Mouse (Mus musculus): ENCODE results near the gene Dazap2.

DNA sequence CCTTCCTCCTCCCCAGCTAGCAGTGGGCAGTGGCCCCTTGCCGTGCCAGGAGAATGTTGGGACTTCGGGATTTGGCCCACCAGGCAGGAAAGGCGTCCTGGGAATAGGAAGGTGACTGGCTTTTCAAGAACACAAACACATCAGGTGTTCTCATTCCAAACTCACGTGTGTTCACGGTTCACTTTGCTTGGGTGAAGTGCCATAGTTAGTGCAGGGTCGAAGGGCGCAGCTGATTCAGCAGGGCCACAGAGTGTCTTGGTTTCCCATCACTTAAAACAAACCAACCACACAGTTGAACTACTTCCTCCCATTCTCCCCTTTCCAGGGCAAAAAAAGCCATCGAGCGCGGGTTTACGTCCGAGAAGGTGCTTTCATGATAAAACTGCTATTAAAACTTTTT is 39.8 kb upstream of the Dazap2 start:
- TF ChIP-seq POLR2A (IDR thresholded peaks at IDR 0.05; ENCODE audit: control insufficient read depth, low read depth, low read length): no peak
- no peak for TF ChIP-seq CTCF (IDR thresholded peaks at IDR 0.05; ENCODE audit: control insufficient read depth, insufficient read depth, insufficient replicate concordance, low read depth, low read length)

All from testis, adult 2 months (tissue).